Mouse (Mus musculus) CH12.LX (cell line): Measurements from ENCODE around the gene Pex14.

ENCODE experiments used
- BHLHE40 ChIP-seq: IDR thresholded peaks from 2 replicates; pipeline ENCODE4 v1.6.1; 2011; ENCODE audit warnings: mild to moderate bottlenecking, low read depth, low read length, improper control_type of control experiment
- CTCF ChIP-seq, 2 experiments: IDR thresholded peaks in 1 of 2; conservative IDR thresholded peaks in 1 of 2; 2 replicates each; pipeline ENCODE4 v1.5.1; 2011 to 2012; ENCODE audit warnings: low read depth in 2 of 2, low read length in 2 of 2, improper control_type of control experiment in 1 of 2, inconsistent platforms in 1 of 2, mild to moderate bottlenecking in 1 of 2, moderate library complexity in 1 of 2
- EP300 ChIP-seq: IDR thresholded peaks from 2 replicates; pipeline ENCODE4 v1.6.1; 2011; ENCODE audit warnings: low read length, improper control_type of control experiment
- GABPA ChIP-seq: IDR thresholded peaks from 2 replicates; pipeline ENCODE4 v1.6.1; 2012; ENCODE audit warnings: low read depth, low read length, improper control_type of control experiment, inconsistent platforms; ENCODE audit not compliant: insufficient replicate concordance
- KAT2A ChIP-seq: IDR thresholded peaks from 2 replicates; pipeline ENCODE4 v1.6.1; 2012; ENCODE audit warnings: low read length, improper control_type of control experiment, inconsistent platforms; ENCODE audit not compliant: insufficient replicate concordance
- MAFK ChIP-seq: IDR thresholded peaks from 2 replicates; pipeline ENCODE4 v1.6.1; 2011; ENCODE audit warnings: low read length, improper control_type of control experiment; ENCODE audit not compliant: insufficient replicate concordance
- MAZ ChIP-seq: IDR thresholded peaks from 2 replicates; pipeline ENCODE4 v1.6.1; 2012; ENCODE audit warnings: low read depth, mild to moderate bottlenecking, inconsistent platforms, low read length, improper control_type of control experiment, moderate library complexity
- MYC ChIP-seq: IDR thresholded peaks from 2 replicates; pipeline ENCODE4 v1.6.1; 2011; ENCODE audit warnings: low read depth, mild to moderate bottlenecking, improper control_type of control experiment, low read length
- NELFE ChIP-seq: IDR thresholded peaks from 2 replicates; pipeline ENCODE4 v1.6.1; 2011; ENCODE audit warnings: low read depth, low read length, improper control_type of control experiment
- POLR2A ChIP-seq: IDR thresholded peaks from 2 replicates; pipeline ENCODE4 v1.6.1; 2011; ENCODE audit warnings: low read depth, mild to moderate bottlenecking, improper control_type of control experiment, low read length
- RAD21 ChIP-seq: IDR thresholded peaks from 2 replicates; pipeline ENCODE4 v1.6.1; 2011; ENCODE audit warnings: low read depth, mild to moderate bottlenecking, low read length, improper control_type of control experiment, moderate library complexity
- USF1 ChIP-seq: IDR thresholded peaks from 2 replicates; pipeline ENCODE4 v1.6.1; 2014; ENCODE audit warnings: low read depth, mild to moderate bottlenecking, inconsistent platforms, low read length, improper control_type of control experiment
- ZKSCAN1 ChIP-seq: IDR thresholded peaks from 2 replicates; pipeline ENCODE4 v1.6.1; 2012; ENCODE audit warnings: low read depth, inconsistent platforms, low read length, improper control_type of control experiment, borderline replicate concordance
- ZNF384 ChIP-seq: IDR thresholded peaks from 2 replicates; pipeline ENCODE4 v1.6.1; 2012; ENCODE audit warnings: low read depth, low read length, improper control_type of control experiment, inconsistent platforms

- TF ChIP-seq ZNF384 (no peak), ZKSCAN1 (no peak), CTCF (conservative IDR thresholded peaks at IDR 0.05 in 1 of 2, IDR thresholded peaks at IDR 0.05 in 1 of 2; ENCODE audit: low read depth in 2 of 2, low read length in 2 of 2) (no peak), NELFE (no peak), POLR2A (no peak), GABPA (no peak), BHLHE40 (no peak), USF1 (no peak), KAT2A (no peak), MYC (no peak), EP300 (no peak), MAFK (no peak), RAD21 (no peak), MAZ (no peak)
Measured at GRCm38 (mm10) chr4:149101456-149101855, 1.8 kb upstream of the Pex14 start.
